Mouse (Mus musculus): ENCODE data around the gene Srsf2.
"Not testable (repeated sequence)": the region's sequence is repeated elsewhere in the genome, so short reads cannot be mapped to it uniquely, and the experiment has no call there.

The Srsf2 gene

DNA sequence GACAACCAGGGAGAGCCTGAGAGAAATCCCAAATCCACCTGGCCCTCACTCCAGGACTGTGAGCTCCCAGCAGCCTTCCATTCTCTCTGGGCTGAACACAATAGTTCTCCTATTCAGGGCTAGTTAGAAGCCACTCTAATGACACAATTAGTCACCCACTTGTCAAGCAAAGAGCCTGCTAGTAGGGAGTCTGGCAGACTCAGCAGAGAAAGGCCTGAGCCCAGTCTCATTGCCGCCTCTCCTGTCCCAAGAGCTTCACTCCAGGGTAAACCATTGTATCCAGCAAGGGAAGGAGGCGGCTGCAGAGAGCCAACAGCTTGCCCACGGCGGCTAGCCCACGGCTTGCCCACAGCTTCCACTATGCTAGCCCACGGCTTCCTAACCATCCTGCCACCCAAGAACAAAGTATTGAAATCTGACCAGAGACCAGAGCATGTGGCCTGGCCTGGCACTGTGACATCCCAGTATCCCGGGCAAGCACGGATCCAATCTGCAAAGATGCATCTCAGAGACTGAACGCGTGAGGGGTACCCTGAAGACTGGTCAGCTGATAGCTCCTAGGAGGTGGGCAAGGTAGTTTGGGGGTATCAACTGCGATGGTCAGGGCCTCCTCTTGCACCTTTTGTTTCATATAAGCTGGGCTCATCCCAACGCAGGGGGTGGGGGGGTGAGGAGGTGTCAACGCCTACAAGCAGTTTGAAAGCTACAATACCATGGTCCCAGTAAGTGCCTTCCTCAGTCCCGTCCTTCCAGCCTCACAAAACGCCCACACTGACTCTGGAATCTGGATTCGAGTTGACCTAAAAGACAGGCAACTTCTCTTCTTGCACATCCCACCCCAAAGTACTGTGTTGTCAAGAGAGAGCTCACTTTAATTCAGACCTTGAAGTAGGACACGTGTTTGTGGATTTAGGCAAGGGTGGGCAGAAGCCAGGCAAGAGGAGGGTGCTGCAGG is 26.1 kb downstream of the Srsf2 start:
- Histone ChIP-seq H3K36me3 (ENCODE audit: control insufficient read depth, insufficient read depth, low read length, poor library complexity, severe bottlenecking) (no peaks in the 10 kb centered on the region), H3K27me3 (ENCODE audit: control insufficient read depth, insufficient read depth, low read length, poor library complexity, severe bottlenecking) (no peaks in the 10 kb centered on the region)
- DNase-seq (ENCODE audit: low read depth, low spot score): no peak

DNA sequence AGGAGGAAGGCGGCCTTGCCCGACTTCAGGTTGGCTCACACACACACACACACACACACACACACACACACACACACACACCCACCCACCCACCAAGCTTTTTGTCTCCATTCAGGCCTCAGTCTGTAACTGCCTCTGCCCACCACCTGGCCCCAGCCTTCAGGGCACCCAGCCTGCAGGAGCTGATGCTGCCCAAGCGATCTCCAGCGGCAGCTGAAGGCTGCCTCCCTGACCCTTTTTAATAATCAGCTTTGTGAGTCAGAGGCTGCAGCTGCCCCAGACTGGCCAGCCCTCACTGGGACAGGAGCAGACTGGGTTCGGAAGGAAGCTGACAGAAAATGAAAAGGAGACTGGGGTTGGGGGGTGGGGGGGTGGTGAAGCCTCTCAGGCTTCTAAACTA is 27.7 kb downstream of the Srsf2 start:
- H3K27me3 ChIP-seq (ENCODE audit: control insufficient read depth, insufficient read depth, low read length, poor library complexity, severe bottlenecking): no peaks in the 10 kb centered on the region
- no peaks in the 10 kb centered on the region for H3K36me3 ChIP-seq (ENCODE audit: control insufficient read depth, insufficient read depth, low read length, poor library complexity, severe bottlenecking)
- DNase-seq (ENCODE audit: low read depth, low spot score): no peak

GRCm38 (mm10) chr11:116823885-116824284 is 29.0 kb downstream of the Srsf2 start:
- DNase-seq (ENCODE audit: low read depth, low spot score); H3K27me3 ChIP-seq (ENCODE audit: control insufficient read depth, insufficient read depth, low read length, poor library complexity, severe bottlenecking); H3K36me3 ChIP-seq (ENCODE audit: control insufficient read depth, insufficient read depth, low read length, poor library complexity, severe bottlenecking): not testable (repeated sequence)

GRCm38 (mm10) chr11:116823255-116823654 is 29.6 kb downstream of the Srsf2 start:
- no peaks in the 10 kb centered on the region for H3K27me3 ChIP-seq (ENCODE audit: control insufficient read depth, insufficient read depth, low read length, poor library complexity, severe bottlenecking)
- no peaks in the 10 kb centered on the region for H3K36me3 ChIP-seq (ENCODE audit: control insufficient read depth, insufficient read depth, low read length, poor library complexity, severe bottlenecking)

GRCm38 (mm10) chr11:116822626-116823025 is 30.3 kb downstream of the Srsf2 start:
- H3K27me3 ChIP-seq (ENCODE audit: control insufficient read depth, insufficient read depth, low read length, poor library complexity, severe bottlenecking): no peaks in the 10 kb centered on the region
- H3K36me3 ChIP-seq (ENCODE audit: control insufficient read depth, insufficient read depth, low read length, poor library complexity, severe bottlenecking): no peaks in the 10 kb centered on the region
- DNase-seq (ENCODE audit: low read depth, low spot score): no peak

More at GRCm38 (mm10) chr11:116823255-116823654, 29.6 kb downstream of the Srsf2 start:
- no peak for DNase-seq (ENCODE audit: low read depth, low spot score)

- Histone ChIP-seq H3K27me3 (ENCODE audit: control insufficient read depth, insufficient read depth, low read length, poor library complexity, severe bottlenecking) (no peaks in the 10 kb centered on the region), H3K36me3 (ENCODE audit: control insufficient read depth, insufficient read depth, low read length, poor library complexity, severe bottlenecking) (no peaks in the 10 kb centered on the region)
- no peak for DNase-seq (ENCODE audit: low read depth, low spot score)
Measured at GRCm38 (mm10) chr11:116822215-116822614, 30.7 kb downstream of the Srsf2 start.

- Histone ChIP-seq H3K27me3 (ENCODE audit: control insufficient read depth, insufficient read depth, low read length, poor library complexity, severe bottlenecking) (no peaks in the 10 kb centered on the region), H3K36me3 (ENCODE audit: control insufficient read depth, insufficient read depth, low read length, poor library complexity, severe bottlenecking) (no peaks in the 10 kb centered on the region)
- DNase-seq (ENCODE audit: low read depth, low spot score): no peak
Measured at GRCm38 (mm10) chr11:116821057-116821940, 31.6 kb downstream of the Srsf2 start.

- DNase-seq (ENCODE audit: low read depth, low spot score): no peak
- Histone ChIP-seq H3K36me3 (ENCODE audit: control insufficient read depth, insufficient read depth, low read length, poor library complexity, severe bottlenecking) (no peaks in the 10 kb centered on the region), H3K27me3 (ENCODE audit: control insufficient read depth, insufficient read depth, low read length, poor library complexity, severe bottlenecking) (no peaks in the 10 kb centered on the region)
Measured at GRCm38 (mm10) chr11:116819932-116820593, 32.8 kb downstream of the Srsf2 start.

DNA sequence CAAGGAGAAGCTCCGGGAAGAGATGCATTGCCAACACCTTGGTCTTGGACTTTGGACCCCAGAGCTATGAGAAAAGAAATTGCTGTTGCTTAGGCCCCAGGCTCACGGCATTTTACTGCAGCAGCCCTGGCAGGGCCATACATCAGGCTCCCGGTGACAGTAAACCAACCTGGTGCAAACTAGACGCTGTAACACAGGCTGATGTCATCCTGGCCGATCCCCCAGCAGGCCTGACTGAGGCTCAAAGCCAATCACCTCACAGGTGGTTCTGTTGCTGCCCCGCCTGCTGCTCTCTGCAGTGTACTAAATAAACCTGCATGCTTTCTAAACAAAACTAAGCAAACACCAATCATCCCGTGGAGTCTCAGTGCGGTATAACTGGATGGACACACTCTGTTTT is 34.2 kb downstream of the Srsf2 start:
- Histone ChIP-seq H3K27me3 (ENCODE audit: control insufficient read depth, insufficient read depth, low read length, poor library complexity, severe bottlenecking) (no peaks in the 10 kb centered on the region), H3K36me3 (ENCODE audit: control insufficient read depth, insufficient read depth, low read length, poor library complexity, severe bottlenecking) (no peaks in the 10 kb centered on the region)
- no peak for DNase-seq (ENCODE audit: low read depth, low spot score)

GRCm38 (mm10) chr11:116817567-116817966 is 35.3 kb downstream of the Srsf2 start:
- Histone ChIP-seq H3K27me3 (ENCODE audit: control insufficient read depth, insufficient read depth, low read length, poor library complexity, severe bottlenecking) (no peaks in the 10 kb centered on the region), H3K36me3 (ENCODE audit: control insufficient read depth, insufficient read depth, low read length, poor library complexity, severe bottlenecking) (no peaks in the 10 kb centered on the region)
- no peak for DNase-seq (ENCODE audit: low read depth, low spot score)

GRCm38 (mm10) chr11:116816769-116817168 is 36.1 kb downstream of the Srsf2 start:
- H3K27me3 ChIP-seq (ENCODE audit: control insufficient read depth, insufficient read depth, low read length, poor library complexity, severe bottlenecking): no peaks in the 10 kb centered on the region
- no peak for DNase-seq (ENCODE audit: low read depth, low spot score)
- no peaks in the 10 kb centered on the region for H3K36me3 ChIP-seq (ENCODE audit: control insufficient read depth, insufficient read depth, low read length, poor library complexity, severe bottlenecking)

GRCm38 (mm10) chr11:116814884-116815415 is 37.9 kb downstream of the Srsf2 start:
- no peak for DNase-seq (ENCODE audit: low read depth, low spot score)
- Histone ChIP-seq H3K36me3 (ENCODE audit: control insufficient read depth, insufficient read depth, low read length, poor library complexity, severe bottlenecking) (no peaks in the 10 kb centered on the region), H3K27me3 (ENCODE audit: control insufficient read depth, insufficient read depth, low read length, poor library complexity, severe bottlenecking) (no peaks in the 10 kb centered on the region)

- Histone ChIP-seq H3K27me3 (ENCODE audit: control insufficient read depth, insufficient read depth, low read length, poor library complexity, severe bottlenecking) (no peaks in the 10 kb centered on the region), H3K36me3 (ENCODE audit: control insufficient read depth, insufficient read depth, low read length, poor library complexity, severe bottlenecking) (no peaks in the 10 kb centered on the region)
- DNase-seq (ENCODE audit: low read depth, low spot score): no peak
Measured at GRCm38 (mm10) chr11:116814076-116814883, 38.6 kb downstream of the Srsf2 start.

DNA sequence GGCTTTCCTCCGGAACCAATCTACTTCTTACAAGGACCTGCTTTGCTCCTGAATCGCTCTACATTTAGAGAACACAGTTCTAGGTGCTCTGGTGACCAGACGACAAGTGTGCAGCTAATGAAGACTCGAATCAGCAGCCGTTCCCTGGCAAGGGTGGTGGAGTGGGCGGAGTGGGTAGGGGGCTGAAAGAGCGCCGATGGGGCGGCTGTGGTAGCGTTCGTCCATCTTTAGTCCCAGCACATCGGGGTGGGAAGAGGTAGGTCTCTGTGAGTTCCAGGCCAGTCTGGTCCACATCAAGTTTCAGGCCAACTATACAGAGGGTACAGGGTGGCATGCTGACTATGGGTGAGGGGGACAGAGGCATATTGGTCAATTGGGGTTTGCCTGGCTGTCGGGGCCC is 39.3 kb downstream of the Srsf2 start:
- no peaks in the 10 kb centered on the region for H3K36me3 ChIP-seq (ENCODE audit: control insufficient read depth, insufficient read depth, low read length, poor library complexity, severe bottlenecking)
- DNase-seq (ENCODE audit: low read depth, low spot score): no peak
- no peaks in the 10 kb centered on the region for H3K27me3 ChIP-seq (ENCODE audit: control insufficient read depth, insufficient read depth, low read length, poor library complexity, severe bottlenecking)
